Mouse (Mus musculus) cerebellum, adult 2 months (tissue): Measurements from ENCODE around the gene Rpl27.

Experiments used
- CTCF ChIP-seq: fragments of 200-500 bp; IDR thresholded peaks from 2 replicates; pipeline ENCODE4 v1.5.1; 2011; ENCODE audit warnings: low read depth, mild to moderate bottlenecking, control low read depth, low read length, moderate library complexity, borderline replicate concordance; ENCODE audit not compliant: insufficient read depth
- POLR2A ChIP-seq: fragments of 200-500 bp; IDR thresholded peaks from 2 replicates; pipeline ENCODE4 v1.6.1; 2011; ENCODE audit warnings: low read length, control low read depth, borderline replicate concordance; ENCODE audit not compliant: insufficient read depth

DNA sequence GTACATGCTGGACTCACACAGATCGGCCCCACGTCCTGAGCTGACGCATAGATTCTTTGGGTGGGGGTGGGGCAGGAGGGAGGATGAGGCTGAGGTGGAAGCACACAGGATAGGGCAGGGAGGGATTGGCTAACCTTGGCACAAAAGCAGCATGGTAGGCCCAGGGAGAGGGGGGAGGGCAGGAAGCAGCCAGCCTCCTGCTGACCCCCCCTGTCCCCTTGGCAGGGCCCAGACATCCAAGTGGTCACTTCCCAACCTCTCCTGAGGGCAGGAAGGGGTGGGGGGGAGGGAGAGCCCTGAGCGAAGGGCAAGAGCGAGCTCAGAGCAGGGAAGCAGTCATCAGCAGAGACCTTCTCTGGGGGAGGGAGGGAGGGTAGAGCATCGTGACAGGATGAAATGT lies 17.6 kb downstream of the Rpl27 start:
- TF ChIP-seq CTCF (no peak), POLR2A (no peak)
